Comparison of ENCODE assay signal across 8 mouse cellular contexts in genomic region chr4:106921375-106922336, GRCm38 (mm10). TPM values are rescaled to one million over a fixed set of nuclear protein-coding genes. Genes with fewer than 3 reads are reported as not detected.
DNase-seq lines count a peak whose midpoint lies in the region; ATAC-seq lines count a peak whose summit lies in the region.

No protein-coding gene starts in this region.

- H3K36me3 ChIP-seq in kidney, embryonic 16.5 days (ENCODE audit: insufficient read depth, low read length) = peaks cover 77% of the 10 kb centered on the region
- H3K36me3 ChIP-seq in heart, embryonic 12.5 days = peaks cover 92% of the 10 kb centered on the region
- H3K36me3 ChIP-seq in limb, embryonic 12.5 days = peaks cover 100% of the 10 kb centered on the region
- H3K36me3 ChIP-seq in neural tube, embryonic 14.5 days (ENCODE audit: control insufficient read depth, insufficient read depth, low read length) = peaks cover 53% of the 10 kb centered on the region

- no peak; the same call in 1 of the 2 replicates for ATAC-seq in kidney, embryonic 16.5 days (ENCODE audit: low FRiP score, low TSS enrichment)
- 0 out of 2 replicates have a peak, but pooled peaks have one; percentile 18 for ATAC-seq in erythroblast, adult 5-6 weeks (replicated peaks; ENCODE audit: low FRiP score, poor library complexity, severe bottlenecking)
- ATAC-seq in heart, embryonic 12.5 days (ENCODE audit: insufficient number of reproducible peaks, low FRiP score) = peak; percentile 66
- no peak for ATAC-seq in limb, embryonic 12.5 days (ENCODE audit: insufficient number of reproducible peaks, insufficient read depth, low FRiP score, low TSS enrichment, low read depth)
- peak; percentile 44; the same call in 1 of the 2 replicates for ATAC-seq in neural tube, embryonic 14.5 days (ENCODE audit: low read depth)
- no peak for ATAC-seq in granulocyte monocyte progenitor cell, adult 5-6 weeks (replicated peaks; ENCODE audit: poor library complexity, severe bottlenecking)

- no peaks in the 10 kb centered on the region for H3K9me3 ChIP-seq in kidney, embryonic 16.5 days (ENCODE audit: low read length)
- H3K9me3 ChIP-seq in heart, embryonic 12.5 days (replicated peaks) = no peaks in the 10 kb centered on the region
- no peaks in the 10 kb centered on the region for H3K9me3 ChIP-seq in limb, embryonic 12.5 days
- no peaks in the 10 kb centered on the region for H3K9me3 ChIP-seq in neural tube, embryonic 14.5 days (ENCODE audit: control insufficient read depth, low read length)

- WGBS in kidney, embryonic 16.5 days = 66% methylated on average over 9 of the region's 9 CpGs
- WGBS in heart, embryonic 12.5 days = 60% methylated on average over 9 of the region's 9 CpGs
- 62% methylated on average over 9 of the region's 9 CpGs for WGBS in limb, embryonic 12.5 days
- 61% methylated on average over 9 of the region's 9 CpGs for WGBS in neural tube, embryonic 14.5 days

- peak; percentile 24 for DNase-seq in kidney, adult 18-20 months
- DNase-seq in thymus, postnatal 14 days = no peak

- H3K4me3 ChIP-seq in kidney, embryonic 16.5 days (ENCODE audit: low read length) = no peak overlapping the region
- H3K4me3 ChIP-seq in heart, embryonic 12.5 days = no peak overlapping the region
- H3K4me3 ChIP-seq in limb, embryonic 12.5 days (replicated peaks) = no peak overlapping the region
- no peak overlapping the region for H3K4me3 ChIP-seq in neural tube, embryonic 14.5 days (ENCODE audit: low read depth, low read length)

- no peak overlapping the region for H3K27ac ChIP-seq in kidney, embryonic 16.5 days (ENCODE audit: low read length)
- H3K27ac ChIP-seq in heart, embryonic 12.5 days (ENCODE audit: poor library complexity, severe bottlenecking) = peak overlapping the region; percentile 1; the same call in 1 of the 2 replicates
- peak overlapping the region; percentile 53; the same call in 1 of the 2 replicates for H3K27ac ChIP-seq in limb, embryonic 12.5 days
- no peak overlapping the region for H3K27ac ChIP-seq in neural tube, embryonic 14.5 days (ENCODE audit: low read depth, low read length)

- H3K9ac ChIP-seq in kidney, embryonic 16.5 days (replicated peaks; ENCODE audit: low read length) = no peak overlapping the region
- H3K9ac ChIP-seq in heart, embryonic 12.5 days = 0 out of 2 replicates have a peak overlapping the region, but pooled peaks have one; percentile 32
- no peak overlapping the region for H3K9ac ChIP-seq in limb, embryonic 12.5 days (replicated peaks)
- H3K9ac ChIP-seq in neural tube, embryonic 14.5 days (replicated peaks; ENCODE audit: low read depth, low read length) = no peak overlapping the region

- no peaks in the 10 kb centered on the region for H3K27me3 ChIP-seq in kidney, embryonic 16.5 days (ENCODE audit: insufficient read depth, low read length)
- H3K27me3 ChIP-seq in heart, embryonic 12.5 days (replicated peaks) = no peaks in the 10 kb centered on the region
- H3K27me3 ChIP-seq in limb, embryonic 12.5 days = no peaks in the 10 kb centered on the region
- H3K27me3 ChIP-seq in neural tube, embryonic 14.5 days (ENCODE audit: control insufficient read depth, insufficient read depth, low read length) = no peaks in the 10 kb centered on the region

- no peaks in the 10 kb centered on the region for H3K4me1 ChIP-seq in kidney, embryonic 16.5 days (ENCODE audit: insufficient read depth, low read length)
- H3K4me1 ChIP-seq in heart, embryonic 12.5 days (replicated peaks) = peaks cover 54% of the 10 kb centered on the region
- peaks cover 56% of the 10 kb centered on the region for H3K4me1 ChIP-seq in limb, embryonic 12.5 days (replicated peaks)
- H3K4me1 ChIP-seq in neural tube, embryonic 14.5 days (ENCODE audit: control insufficient read depth, insufficient read depth, low read length) = peaks cover 14% of the 10 kb centered on the region

- no peak overlapping the region for H3K4me2 ChIP-seq in kidney, embryonic 16.5 days (replicated peaks; ENCODE audit: low read depth, low read length)
- peak overlapping the region; percentile 24; the same call in 1 of the 2 replicates for H3K4me2 ChIP-seq in heart, embryonic 12.5 days
- peak overlapping the region; percentile 7 for H3K4me2 ChIP-seq in limb, embryonic 12.5 days
- H3K4me2 ChIP-seq in neural tube, embryonic 14.5 days (ENCODE audit: low read depth, low read length) = no peak overlapping the region

RNA-seq across cellular contexts. Expression of gene Ssbp3, which starts 11.2 kb away (rescaled TPM):
- 66.4 and 79.4 TPM in 2 replicates for polyA plus RNA-seq in kidney, embryonic 16.5 days (2015; fragmentation: Nextera tagmentation; extraction: Ambion mirVana)
- total RNA-seq in erythroblast, adult 5-6 weeks (2015; ENCODE audit: low replicate concordance) = 55.9 and 73.4 TPM in 2 replicates
- 49.8 and 56.6 TPM in 2 replicates for total RNA-seq in erythroblast, adult 5-6 weeks (2017; ENCODE audit: low replicate concordance)
- 101 and 105 TPM in 2 replicates for polyA plus RNA-seq in heart, embryonic 12.5 days (2016; fragmentation: Nextera tagmentation; extraction: Ambion mirVana)
- 278 and 295 TPM in 2 replicates for polyA plus RNA-seq in limb, embryonic 12.5 days (2016; fragmentation: Nextera tagmentation; extraction: Ambion mirVana)
- 106 and 112 TPM in 2 replicates for polyA plus RNA-seq in neural tube, embryonic 14.5 days (2014; fragmentation: Nextera tagmentation; extraction: Ambion mirVana)
- total RNA-seq in granulocyte monocyte progenitor cell, adult 5-6 weeks (2014; fragmentation: Nextera tagmentation) = 43.2 and 54.1 TPM in 2 replicates
- total RNA-seq in granulocyte monocyte progenitor cell, adult 5-6 weeks (2017) = 12.9 and 19.2 TPM in 2 replicates

Comparison
In these comparisons a context has a peak if more than half of its experiments do, and no peak if none do; other contexts are left out.
1. ATAC-seq: peak in erythroblast, adult 5-6 weeks (single experiment), heart, embryonic 12.5 days (single experiment) and neural tube, embryonic 14.5 days (single experiment); none in kidney, embryonic 16.5 days (single experiment), limb, embryonic 12.5 days (single experiment) and granulocyte monocyte progenitor cell, adult 5-6 weeks (single experiment).
2. H3K27ac ChIP-seq: peak in heart, embryonic 12.5 days (single experiment) and limb, embryonic 12.5 days (single experiment); none in kidney, embryonic 16.5 days (single experiment) and neural tube, embryonic 14.5 days (single experiment).
3. H3K4me2 ChIP-seq: peak in heart, embryonic 12.5 days (single experiment) and limb, embryonic 12.5 days (single experiment); none in kidney, embryonic 16.5 days (single experiment) and neural tube, embryonic 14.5 days (single experiment).